Mouse (Mus musculus) left cerebral cortex, postnatal 10 days (tissue): Measurements from ENCODE around the gene Ptges3. TPM values are rescaled to one million over a fixed set of nuclear protein-coding genes. Genes with fewer than 3 reads are reported as not detected.

ENCODE experiments used
- DNase-seq, 2 experiments: peaks; one replicate each; pipeline ENCODE4 v3.0.0; 2021 to 2022; ENCODE audit warnings: low spot score in 2 of 2, mixed read lengths in 1 of 2; ENCODE audit errors: extremely low spot score in 1 of 2
- intact Hi-C: fragments of 180-260 bp; cut with DNase I; formaldehyde crosslinking; loops from one replicate; pipeline ENCODE4 v1.15.1; 2025
- total RNA-seq, 2 experiments: library from RNA; stranded (reverse); gene quantifications; 2 replicates each; pipeline ENCODE4 v1.2.3; 2021

Ptges3 gene
- 100 to 1,000 TPM; 149 to 156 TPM for total RNA-seq

DNA sequence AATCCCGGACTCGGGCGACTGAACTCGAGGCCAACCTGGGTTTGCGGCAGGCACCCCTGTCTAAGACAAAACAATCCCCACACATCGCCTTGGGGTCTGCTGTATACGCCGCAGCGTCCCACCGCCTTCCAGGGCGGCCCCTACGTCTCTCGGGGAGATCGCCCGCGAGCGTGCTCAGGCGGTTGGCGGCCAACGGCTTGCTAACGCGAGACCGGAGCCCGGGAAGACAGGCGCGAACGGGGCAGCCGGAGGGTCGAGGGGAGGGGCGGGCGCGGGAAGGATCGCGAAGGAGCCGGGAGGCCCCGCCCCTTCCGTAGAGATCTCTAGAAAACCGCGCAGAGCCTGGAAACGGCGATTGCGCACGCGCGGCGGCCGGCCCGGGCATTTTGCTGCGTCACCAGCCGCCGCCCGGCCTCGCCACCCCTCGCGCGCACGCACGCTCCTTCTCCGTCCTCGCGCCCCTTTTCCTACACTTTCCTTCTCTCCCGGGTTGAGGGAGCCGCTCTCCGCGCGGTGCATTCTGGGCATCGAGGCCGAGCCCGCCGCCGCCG lies at the start of gene Ptges3:
TSS of gene Ptges3 (plus strand) at position 354 of the 551 bp plus-strand sequence.
- intact Hi-C loops: no loop called here
- peak; percentile 96 to 99 for DNase-seq

DNA sequence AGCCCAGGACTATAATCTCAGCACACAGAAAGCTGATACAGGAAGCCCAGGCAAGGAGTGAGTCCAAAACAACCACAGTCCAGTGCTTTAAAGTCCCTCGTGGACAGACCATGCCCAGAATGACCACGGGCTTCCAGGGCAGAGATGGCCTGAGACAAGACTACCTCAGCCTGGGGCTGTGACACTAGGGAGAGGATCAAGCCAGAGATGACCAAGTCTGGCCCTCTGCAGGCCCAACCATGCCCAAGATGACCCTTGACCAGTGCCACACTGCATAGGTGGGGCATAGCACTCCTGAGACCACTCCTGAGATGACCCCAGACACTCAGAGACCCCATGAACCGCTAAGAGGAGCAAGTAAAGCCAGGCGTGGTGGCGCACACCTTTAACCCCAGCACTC lies 49.0 kb upstream of the Ptges3 start:
- DNase-seq: no peak
- intact Hi-C loops: loop anchor here (5.0 to 10.0 kb wide), 2 partner anchors 272 to 325 kb away; partner anchors contain the start of gene Zbtb39

DNA sequence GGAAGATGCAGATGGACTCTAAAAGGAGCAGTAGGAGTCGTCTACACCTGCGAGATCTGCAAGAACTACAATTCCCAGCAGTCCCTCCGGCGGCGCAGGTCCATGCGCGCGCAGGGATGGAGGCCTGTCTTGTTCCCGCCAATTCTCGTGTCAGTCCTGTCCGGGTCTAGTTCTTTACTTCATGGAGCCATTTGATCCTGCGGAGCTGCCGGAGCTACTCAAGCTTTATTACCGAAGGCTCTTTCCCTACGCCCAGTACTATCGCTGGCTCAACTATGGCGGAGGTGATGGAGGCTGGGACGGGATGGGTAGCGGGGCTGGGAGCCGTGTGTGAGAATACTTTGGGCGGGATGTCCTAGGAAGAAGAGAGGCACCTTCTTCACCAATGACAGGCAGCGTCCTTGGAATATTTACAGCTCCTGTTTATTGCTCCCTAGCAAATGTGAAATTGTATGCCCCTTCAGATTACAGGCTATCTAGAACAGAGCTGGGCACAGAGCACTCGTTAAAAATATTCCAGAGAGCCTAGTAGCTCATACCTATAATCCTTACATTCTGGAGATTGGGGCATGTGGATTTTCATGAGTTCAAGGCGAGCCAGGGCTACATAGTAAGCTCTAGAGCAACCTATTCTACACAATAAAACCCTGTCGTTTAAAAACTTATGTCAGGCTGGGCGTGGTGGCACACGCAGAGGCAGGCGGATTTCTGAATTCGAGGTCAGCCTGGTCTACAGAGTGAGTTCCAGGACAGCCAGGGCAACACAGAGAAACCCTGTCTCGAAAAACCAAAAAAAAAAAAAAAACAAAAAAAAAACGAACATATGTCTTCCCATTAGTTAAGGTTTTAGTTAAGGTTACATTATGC lies 43.5 kb upstream of the Ptges3 start, which contains the start of gene Prim1:
TSS of gene Prim1 (plus strand) at position 101 of the 867 bp plus-strand sequence.
- intact Hi-C loops: no loop called here
- DNase-seq: peak; percentile 69 to 78

DNA sequence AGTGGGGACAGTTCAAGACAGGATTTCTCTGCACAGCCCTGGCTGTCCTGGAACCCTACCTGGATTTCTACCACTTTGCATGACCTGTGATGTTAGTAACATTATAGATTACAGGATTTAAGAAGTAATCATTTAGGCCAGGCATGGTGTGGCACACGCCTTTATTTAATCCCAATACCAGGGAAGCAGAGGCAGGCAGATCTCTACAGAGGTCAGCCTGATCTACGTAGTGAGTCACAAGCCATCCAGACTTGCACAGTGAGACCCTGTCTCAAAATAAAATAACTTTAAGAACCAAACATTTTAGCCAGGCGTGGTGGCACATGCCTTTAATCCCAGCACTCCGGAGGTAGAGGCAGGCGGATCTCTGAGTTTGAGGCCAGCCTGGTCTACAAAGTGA lies 36.6 kb upstream of the Ptges3 start:
- intact Hi-C loops: no loop called here
- no peak for DNase-seq

DNA sequence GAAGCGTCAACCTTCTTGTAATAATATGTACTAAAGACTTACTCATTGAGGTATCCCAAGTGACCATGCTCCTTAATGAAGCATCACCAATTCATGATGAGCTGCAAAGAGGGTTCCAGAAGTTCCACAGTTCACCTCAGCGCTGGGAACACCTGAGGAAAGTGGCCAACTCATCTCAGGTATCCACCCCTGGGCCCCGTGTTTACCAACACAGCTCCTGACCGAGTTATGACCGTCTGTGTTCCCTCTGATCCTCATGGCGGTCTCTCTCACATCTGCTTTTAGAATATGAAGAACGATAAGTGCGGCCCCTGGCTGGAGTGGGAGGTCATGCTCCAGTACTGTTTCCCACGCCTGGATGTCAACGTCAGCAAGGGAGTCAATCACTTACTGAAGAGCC lies 35.3 kb upstream of the Ptges3 start:
- DNase-seq: no peak
- intact Hi-C loops: no loop called here

DNA sequence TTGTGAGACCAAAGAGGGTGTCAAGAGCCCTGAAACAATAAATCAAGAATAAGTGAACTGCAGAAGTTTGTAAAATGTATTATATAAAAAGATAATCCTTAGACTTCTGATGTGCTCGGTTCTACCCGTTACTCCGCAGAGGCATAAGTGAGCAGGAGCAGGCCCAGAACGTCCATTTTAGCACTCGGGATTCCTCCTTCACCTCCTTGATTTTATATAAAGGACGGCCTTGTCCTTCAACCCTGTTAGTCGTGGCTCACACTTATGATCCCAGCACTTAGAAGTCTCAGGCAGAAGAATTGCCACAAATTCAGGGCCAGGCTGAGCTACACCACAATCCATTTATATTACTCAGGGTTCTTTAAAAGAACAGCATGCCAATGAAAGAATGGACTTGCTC lies 28.8 kb upstream of the Ptges3 start:
- intact Hi-C loops: no loop called here

DNA sequence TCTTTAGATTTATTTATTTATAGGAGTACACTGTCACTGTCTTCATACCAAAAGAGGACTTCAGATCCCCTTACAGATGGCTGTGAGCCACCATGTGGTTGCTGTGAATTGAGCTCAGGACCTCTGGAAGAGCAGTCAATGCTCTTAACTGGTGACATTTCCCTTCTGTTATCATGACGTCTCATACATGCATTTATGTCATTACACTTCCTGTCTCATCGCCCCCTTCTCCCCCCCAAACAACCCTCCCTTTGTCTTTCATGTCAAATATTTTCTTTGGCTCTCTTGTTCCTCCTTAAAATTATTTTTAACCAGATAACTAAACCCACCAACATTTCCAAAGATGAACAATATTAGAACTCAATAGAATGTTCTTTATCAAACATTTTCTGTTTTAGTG lies 27.9 kb upstream of the Ptges3 start:
- intact Hi-C loops: no loop called here
- DNase-seq: no peak

More for the DNA sequence above, 28.8 kb upstream of the Ptges3 start:
- DNase-seq: no peak

DNA sequence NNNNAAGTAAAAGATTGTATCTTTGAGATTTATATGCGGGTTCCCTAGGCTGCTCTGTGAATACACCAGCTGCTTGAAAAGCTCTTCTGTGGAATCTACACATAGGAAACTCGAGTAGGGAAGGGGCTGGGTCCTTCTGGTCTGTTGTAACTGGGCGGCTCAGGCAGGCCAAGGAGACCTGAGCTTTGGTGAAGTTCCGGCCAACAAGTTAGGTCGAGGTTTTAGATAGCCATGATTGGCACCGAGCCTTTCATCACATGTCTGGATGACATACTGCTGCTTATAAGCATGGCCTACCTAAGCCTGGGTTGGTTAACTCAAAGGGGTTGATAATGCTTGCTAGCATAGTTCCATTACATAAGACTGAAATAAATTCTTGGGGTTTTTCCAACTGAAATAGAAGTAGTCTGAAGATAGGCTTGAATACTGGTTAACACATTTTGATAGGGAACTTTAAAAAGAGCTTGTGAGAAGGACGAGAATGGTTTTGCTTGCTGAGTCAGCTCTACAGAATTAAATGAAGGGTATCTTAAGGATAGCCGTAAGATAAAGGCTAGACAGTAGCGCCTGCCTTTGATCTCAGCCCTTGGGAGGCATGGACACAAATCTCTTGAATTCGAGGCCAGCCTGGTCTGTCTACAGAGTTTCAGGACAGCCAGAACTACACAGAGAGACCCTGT lies 21.9 kb upstream of the Ptges3 start:
- DNase-seq: peak in 1 of 2 experiments; percentile 60
- intact Hi-C loops: no loop called here

DNA sequence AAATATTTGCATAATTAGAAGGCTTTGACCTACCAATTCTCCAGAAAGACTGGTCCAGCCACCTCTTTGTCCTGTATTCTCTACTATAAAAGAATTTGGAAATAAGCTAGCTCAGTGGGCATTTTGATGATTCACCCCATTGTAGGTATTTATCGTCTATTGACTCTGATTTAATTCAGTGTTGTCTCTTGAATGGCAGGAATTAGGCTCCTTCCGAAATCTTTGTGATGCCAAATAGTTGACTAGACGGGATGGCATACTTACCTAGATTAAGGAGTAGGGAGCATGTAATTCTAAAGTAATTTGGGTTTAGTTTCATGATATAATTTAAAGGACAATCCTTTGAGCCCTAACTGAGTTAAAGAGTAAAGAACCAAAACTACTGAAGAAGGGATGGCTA lies 20.8 kb upstream of the Ptges3 start:
- intact Hi-C loops: no loop called here
- no peak for DNase-seq

DNA sequence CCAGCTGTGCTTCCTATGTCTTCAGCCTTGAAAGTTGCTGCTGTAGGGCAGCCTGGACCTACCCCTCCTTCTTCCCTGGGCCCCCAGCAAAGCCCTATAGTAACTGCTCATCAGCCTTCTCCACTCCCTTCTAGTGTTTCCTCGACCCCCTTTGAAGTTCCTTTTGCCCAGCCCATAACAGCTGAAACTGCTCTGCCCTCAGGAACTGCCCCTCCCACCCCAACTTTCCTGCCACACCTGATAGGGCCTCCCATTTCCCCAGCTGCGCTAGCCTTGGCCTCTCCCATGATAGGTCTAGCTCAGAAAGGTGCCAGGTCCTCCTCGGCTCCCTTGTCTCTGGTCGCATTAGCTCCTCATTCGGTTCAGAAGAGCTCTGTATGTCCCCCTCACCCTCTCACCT lies 19.6 kb upstream of the Ptges3 start:
- DNase-seq: no peak
- intact Hi-C loops: no loop called here

DNA sequence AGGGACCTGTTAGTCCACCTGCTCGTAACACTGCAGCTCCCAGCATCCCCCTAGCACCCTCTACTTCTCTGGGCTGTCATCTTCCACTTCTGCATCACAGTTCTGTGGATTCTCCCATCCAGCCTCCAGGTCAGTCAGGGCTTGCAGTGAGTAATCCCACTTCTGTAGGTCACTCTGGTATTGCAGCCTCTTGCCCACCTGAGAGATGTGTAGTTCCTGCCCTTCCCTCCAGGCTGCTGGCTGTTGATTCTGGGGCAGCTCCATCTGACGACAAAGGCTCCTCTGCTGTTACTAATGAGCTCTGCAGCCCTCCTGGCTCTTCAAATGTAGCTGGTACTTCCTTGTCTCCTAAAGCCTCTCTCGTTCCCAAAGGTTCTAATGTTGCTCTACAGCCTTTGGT lies 18.9 kb upstream of the Ptges3 start:
- intact Hi-C loops: no loop called here
- DNase-seq: no peak

DNA sequence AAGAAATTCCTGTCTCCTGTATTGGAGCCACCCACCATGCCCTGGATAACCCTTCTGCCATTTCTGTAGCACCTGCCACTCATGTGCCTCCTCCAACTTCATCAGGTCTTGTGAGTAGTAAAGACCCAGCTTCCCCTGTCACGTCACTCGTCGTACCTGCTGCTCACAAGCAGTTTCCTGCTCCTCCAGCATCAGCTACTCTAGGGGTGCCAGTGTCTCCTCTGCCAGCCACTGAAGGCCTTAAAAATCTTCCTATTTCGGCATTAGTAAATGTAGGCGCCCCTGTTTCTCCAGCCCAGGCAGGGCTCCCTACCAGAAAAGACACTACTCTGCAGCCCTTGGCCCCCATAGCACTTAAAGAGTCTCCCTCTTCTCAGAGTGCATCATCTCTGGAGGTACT lies 18.5 kb upstream of the Ptges3 start:
- DNase-seq: no peak
- intact Hi-C loops: no loop called here

DNA sequence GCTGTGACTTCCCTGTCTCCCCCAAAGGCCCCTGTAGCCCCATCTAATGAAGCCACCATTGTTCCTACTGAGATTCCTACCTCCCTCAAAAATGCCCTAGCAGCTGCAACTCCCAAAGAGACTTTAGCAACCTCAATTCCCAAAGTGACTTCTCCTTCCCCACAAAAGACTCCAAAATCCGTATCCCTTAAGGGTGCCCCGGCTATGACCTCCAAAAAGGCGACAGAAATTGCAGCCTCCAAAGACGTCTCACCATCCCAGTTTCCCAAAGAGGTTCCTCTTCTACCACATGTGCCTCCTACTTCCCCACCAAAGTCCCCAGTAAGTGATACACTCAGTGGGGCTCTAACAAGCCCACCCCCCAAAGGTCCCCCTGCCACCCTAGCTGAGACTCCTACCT lies 17.1 kb upstream of the Ptges3 start:
- intact Hi-C loops: no loop called here
- DNase-seq: no peak

DNA sequence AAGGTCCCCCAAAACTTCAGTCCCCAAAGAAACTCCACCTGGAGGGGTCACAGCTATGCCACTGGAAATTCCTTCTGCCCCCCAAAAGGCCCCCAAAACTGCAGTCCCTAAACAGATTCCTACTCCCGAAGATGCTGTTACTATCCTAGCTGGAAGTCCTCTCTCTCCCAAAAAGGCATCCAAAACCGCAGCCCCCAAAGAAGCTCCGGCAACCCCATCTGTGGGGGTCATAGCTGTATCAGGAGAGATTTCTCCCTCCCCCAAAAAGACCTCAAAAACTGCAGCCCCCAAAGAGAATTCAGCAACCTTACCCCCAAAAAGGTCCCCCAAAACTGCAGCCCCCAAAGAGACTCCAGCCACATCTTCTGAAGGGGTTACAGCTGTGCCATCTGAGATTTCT lies 16.3 kb upstream of the Ptges3 start:
- intact Hi-C loops: no loop called here
- DNase-seq: no peak

DNA sequence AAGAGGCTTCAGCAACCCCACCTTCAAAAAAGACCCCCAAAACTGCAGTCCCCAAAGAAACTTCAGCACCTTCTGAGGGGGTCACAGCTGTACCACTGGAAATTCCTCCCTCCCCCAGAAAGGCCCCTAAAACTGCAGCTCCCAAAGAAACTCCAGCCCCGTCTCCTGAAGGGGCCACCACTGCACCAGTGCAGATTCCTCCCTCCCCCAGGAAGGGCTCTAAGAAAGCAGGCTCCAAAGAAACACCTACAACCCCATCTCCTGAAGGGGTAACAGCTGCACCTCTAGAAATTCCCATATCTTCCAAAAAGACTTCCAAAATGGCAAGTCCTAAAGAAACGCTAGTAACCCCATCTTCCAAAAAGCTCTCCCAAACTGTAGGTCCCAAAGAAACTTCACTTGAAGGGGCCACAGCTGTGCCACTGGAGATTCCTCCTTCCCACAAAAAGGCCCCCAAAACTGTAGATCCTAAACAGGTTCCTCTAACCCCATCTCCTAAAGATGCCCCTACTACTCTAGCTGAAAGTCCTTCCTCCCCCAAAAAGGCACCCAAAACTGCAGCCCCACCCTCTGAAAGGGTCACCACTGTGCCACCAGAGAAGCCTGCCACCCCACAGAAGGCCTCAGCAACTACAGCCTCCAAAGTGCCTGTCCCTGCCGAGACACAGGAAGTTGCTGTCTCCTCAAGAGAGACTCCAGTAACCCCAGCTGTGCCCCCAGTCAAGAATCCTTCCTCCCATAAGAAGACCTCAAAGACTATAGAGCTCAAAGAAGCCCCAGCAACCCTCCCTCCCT lies 15.5 kb upstream of the Ptges3 start:
- intact Hi-C loops: no loop called here
- DNase-seq: no peak

DNA sequence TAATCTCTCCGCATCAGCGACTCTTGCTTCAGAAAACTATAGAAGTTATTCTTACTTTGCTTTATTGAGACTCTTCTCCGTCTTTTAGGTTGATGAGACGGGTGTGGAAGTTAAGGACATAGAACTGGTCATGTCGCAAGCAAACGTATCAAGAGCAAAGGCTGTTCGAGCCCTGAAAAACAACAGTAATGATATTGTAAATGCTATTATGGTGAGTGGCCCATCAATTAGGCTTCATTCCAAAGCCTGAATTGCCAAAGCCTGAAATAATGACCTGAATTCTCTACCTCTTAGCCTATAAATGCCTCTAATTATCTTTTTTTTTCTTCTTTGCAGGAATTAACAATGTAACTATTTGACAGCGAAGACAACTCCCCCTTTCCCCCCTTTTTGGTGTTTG lies 10.6 kb upstream of the Ptges3 start:
- DNase-seq: no peak
- intact Hi-C loops: no loop called here

DNA sequence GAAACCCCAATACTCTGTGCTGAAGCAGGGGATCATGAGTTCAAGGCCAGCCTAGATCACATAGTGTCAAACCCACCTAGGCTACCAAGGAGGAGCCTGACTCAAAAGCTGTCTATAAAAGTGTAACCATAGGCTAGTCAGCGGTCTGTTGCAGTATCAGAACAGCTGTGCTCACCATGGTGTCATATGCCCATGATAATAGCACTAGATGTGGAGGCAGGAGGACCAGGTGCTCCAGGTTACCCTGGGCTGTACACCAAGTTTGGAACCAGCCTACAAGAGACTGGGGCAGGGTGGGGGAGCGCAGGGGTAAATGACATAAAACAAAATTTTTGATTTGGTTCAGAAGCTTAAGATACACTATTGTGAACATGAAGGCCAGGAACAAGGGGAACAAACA lies 9.0 kb upstream of the Ptges3 start:
- intact Hi-C loops: no loop called here
- DNase-seq: no peak

DNA sequence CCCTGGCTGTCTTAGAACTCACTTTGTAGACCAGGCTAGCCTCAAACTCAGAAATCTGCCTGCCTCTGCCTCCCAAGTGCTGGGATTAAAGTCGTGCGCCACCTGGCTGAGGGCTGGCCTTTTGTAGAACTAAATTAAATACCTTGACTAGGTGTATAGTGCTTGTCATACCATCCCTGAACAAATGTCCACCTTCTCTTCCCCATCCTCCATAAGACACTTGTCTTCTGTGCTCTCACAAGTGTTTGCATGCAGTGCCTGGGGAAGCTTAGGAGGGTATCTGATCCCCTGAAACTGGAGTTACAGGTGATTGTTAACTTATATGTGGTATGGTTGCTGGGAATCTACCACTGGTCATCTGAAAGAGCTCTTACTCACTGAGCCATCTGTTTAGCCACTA lies 8.4 kb upstream of the Ptges3 start:
- DNase-seq: no peak
- intact Hi-C loops: no loop called here

DNA sequence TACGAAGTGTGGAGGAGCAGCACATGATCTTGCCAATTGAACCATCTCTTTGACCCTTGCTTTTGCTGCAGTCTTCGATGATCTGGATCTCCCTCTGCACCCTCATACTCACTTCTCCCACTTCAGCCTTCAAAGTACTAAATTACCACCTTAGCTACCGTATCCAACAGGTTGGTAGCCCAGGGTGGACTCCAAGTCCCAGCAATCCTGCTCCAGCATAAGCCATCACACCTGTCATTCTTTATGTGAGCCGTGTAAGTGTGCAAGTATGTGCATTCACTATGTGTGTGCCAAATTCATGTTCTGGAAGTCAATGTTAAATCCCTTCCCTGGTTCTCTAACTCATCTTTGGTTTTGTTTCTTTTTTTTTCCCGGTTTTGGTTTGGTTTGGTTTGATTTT lies 7.2 kb upstream of the Ptges3 start:
- intact Hi-C loops: no loop called here
- DNase-seq: no peak
